Mouse (Mus musculus): Measurements from ENCODE around the gene Prdm12. TPM values are rescaled to one million over a fixed set of nuclear protein-coding genes. Genes with fewer than 3 reads are reported as not detected.

Gene Prdm12
- polyA plus RNA-seq, 1 experiment = not detected

- Histone ChIP-seq H3K4me2 (ENCODE audit: low read depth) (no peak overlapping the region), H3K79me2 (ENCODE audit: control insufficient read depth, insufficient read depth) (no peaks in the 10 kb centered on the region), H3K4me3 (no peak overlapping the region), H3K27me3 (ENCODE audit: control insufficient read depth, insufficient read depth, insufficient read length) (no peaks in the 10 kb centered on the region), H3K36me3 (ENCODE audit: control insufficient read depth, insufficient read depth) (peaks cover 33% of the 10 kb centered on the region), H3ac (ENCODE audit: control insufficient read depth, insufficient read length) (no peak overlapping the region)
- TF ChIP-seq SRF (IDR thresholded peaks at IDR 0.05; ENCODE audit: control insufficient read depth, insufficient read length, low read depth) = no peak
- TF ChIP-seq CEBPB (IDR thresholded peaks at IDR 0.05; ENCODE audit: insufficient read depth, poor library complexity, severe bottlenecking) = no peak
- no peak for TF ChIP-seq USF1 (IDR thresholded peaks at IDR 0.05; ENCODE audit: low read depth)
- TF ChIP-seq POLR2AphosphoS2 (IDR thresholded peaks at IDR 0.05; ENCODE audit: insufficient read length, low read depth) = no peak
- TF ChIP-seq MAX (IDR thresholded peaks at IDR 0.05; ENCODE audit: low read depth) = no peak
- no peak for TF ChIP-seq MYOG (IDR thresholded peaks at IDR 0.05; ENCODE audit: control insufficient read depth in 1 of 3, insufficient read depth in 1 of 3, insufficient read length in 2 of 3, low read depth in 2 of 3)
- no peak for TF ChIP-seq TCF3 (IDR thresholded peaks at IDR 0.05; ENCODE audit: insufficient read length, low read depth)
- TF ChIP-seq REST (IDR thresholded peaks at IDR 0.05; ENCODE audit: insufficient read depth, insufficient read length) = no peak
Observed at GRCm38 (mm10) chr2:31611400-31611799, 28.4 kb upstream of the Prdm12 start.

- TF ChIP-seq POLR2AphosphoS2 (IDR thresholded peaks at IDR 0.05; ENCODE audit: insufficient read length, low read depth) (no peak), POLR2A (IDR thresholded peaks at IDR 0.05; ENCODE audit: insufficient read length, low read depth) (no peak), MAX (IDR thresholded peaks at IDR 0.05; ENCODE audit: low read depth) (no peak), USF1 (IDR thresholded peaks at IDR 0.05; ENCODE audit: low read depth) (no peak), REST (IDR thresholded peaks at IDR 0.05; ENCODE audit: insufficient read depth, insufficient read length) (no peak), SRF (IDR thresholded peaks at IDR 0.05; ENCODE audit: control insufficient read depth, insufficient read length, low read depth) (no peak), TCF12 (IDR thresholded peaks at IDR 0.05; ENCODE audit: insufficient read depth, poor library complexity, severe bottlenecking) (no peak), CEBPB (IDR thresholded peaks at IDR 0.05; ENCODE audit: insufficient read depth, poor library complexity, severe bottlenecking) (no peak), MYOD1 (IDR thresholded peaks at IDR 0.05; ENCODE audit: control insufficient read depth in 1 of 3, insufficient read length in 2 of 3, low read depth in 2 of 3) (no peak), MYOG (IDR thresholded peaks at IDR 0.05; ENCODE audit: control insufficient read depth in 1 of 3, insufficient read depth in 1 of 3, insufficient read length in 2 of 3, low read depth in 2 of 3) (no peak), E2F4 (IDR thresholded peaks at IDR 0.05; ENCODE audit: insufficient read depth) (no peak), TCF3 (IDR thresholded peaks at IDR 0.05; ENCODE audit: insufficient read length, low read depth) (no peak)
- no peaks in the 10 kb centered on the region for H3K79me2 ChIP-seq (ENCODE audit: control insufficient read depth, insufficient read depth)
- H3K4me3 ChIP-seq = no peak overlapping the region
- H3K36me3 ChIP-seq (ENCODE audit: control insufficient read depth, insufficient read depth) = peaks cover 30% of the 10 kb centered on the region
- H3K27me3 ChIP-seq (ENCODE audit: control insufficient read depth, insufficient read depth, insufficient read length) = no peaks in the 10 kb centered on the region
- no peak overlapping the region for H3K4me2 ChIP-seq (ENCODE audit: low read depth)
- no peak overlapping the region for H3ac ChIP-seq (ENCODE audit: control insufficient read depth, insufficient read length)
Observed at GRCm38 (mm10) chr2:31612627-31613026, 27.2 kb upstream of the Prdm12 start.

- Histone ChIP-seq H3K27me3 (ENCODE audit: control insufficient read depth, insufficient read depth, insufficient read length) (no peaks in the 10 kb centered on the region), H3K36me3 (ENCODE audit: control insufficient read depth, insufficient read depth) (peaks cover 24% of the 10 kb centered on the region), H3K4me2 (ENCODE audit: low read depth) (no peak overlapping the region), H3ac (ENCODE audit: control insufficient read depth, insufficient read length) (no peak overlapping the region), H3K4me3 (no peak overlapping the region), H3K79me2 (ENCODE audit: control insufficient read depth, insufficient read depth) (no peaks in the 10 kb centered on the region)
- TF ChIP-seq POLR2AphosphoS2 (IDR thresholded peaks at IDR 0.05; ENCODE audit: insufficient read length, low read depth) (no peak), MYOG (IDR thresholded peaks at IDR 0.05; ENCODE audit: control insufficient read depth in 1 of 3, insufficient read depth in 1 of 3, insufficient read length in 2 of 3, low read depth in 2 of 3) (no peak), CEBPB (IDR thresholded peaks at IDR 0.05; ENCODE audit: insufficient read depth, poor library complexity, severe bottlenecking) (no peak), MAX (IDR thresholded peaks at IDR 0.05; ENCODE audit: low read depth) (no peak), POLR2A (IDR thresholded peaks at IDR 0.05; ENCODE audit: insufficient read length, low read depth) (no peak), REST (IDR thresholded peaks at IDR 0.05; ENCODE audit: insufficient read depth, insufficient read length) (no peak), SRF (IDR thresholded peaks at IDR 0.05; ENCODE audit: control insufficient read depth, insufficient read length, low read depth) (no peak), MYOD1 (IDR thresholded peaks at IDR 0.05; ENCODE audit: control insufficient read depth in 1 of 3, insufficient read length in 2 of 3, low read depth in 2 of 3) (no peak), E2F4 (IDR thresholded peaks at IDR 0.05; ENCODE audit: insufficient read depth) (no peak), TCF3 (IDR thresholded peaks at IDR 0.05; ENCODE audit: insufficient read length, low read depth) (no peak)
Observed at GRCm38 (mm10) chr2:31613781-31614180, 26.1 kb upstream of the Prdm12 start.

GRCm38 (mm10) chr2:31618484-31619161 is 21.2 kb upstream of the Prdm12 start:
- TF ChIP-seq CEBPB (IDR thresholded peaks at IDR 0.05; ENCODE audit: insufficient read depth, poor library complexity, severe bottlenecking) (no peak), USF1 (IDR thresholded peaks at IDR 0.05; ENCODE audit: low read depth) (no peak), REST (IDR thresholded peaks at IDR 0.05; ENCODE audit: insufficient read depth, insufficient read length) (no peak), E2F4 (IDR thresholded peaks at IDR 0.05; ENCODE audit: insufficient read depth) (no peak), TCF12 (IDR thresholded peaks at IDR 0.05; ENCODE audit: insufficient read depth, poor library complexity, severe bottlenecking) (no peak), TCF3 (IDR thresholded peaks at IDR 0.05; ENCODE audit: insufficient read length, low read depth) (no peak), SRF (IDR thresholded peaks at IDR 0.05; ENCODE audit: control insufficient read depth, insufficient read length, low read depth) (no peak), POLR2AphosphoS2 (IDR thresholded peaks at IDR 0.05; ENCODE audit: insufficient read length, low read depth) (no peak), MYOG (IDR thresholded peaks at IDR 0.05; ENCODE audit: control insufficient read depth in 1 of 3, insufficient read depth in 1 of 3, insufficient read length in 2 of 3, low read depth in 2 of 3) (no peak), MYOD1 (IDR thresholded peaks at IDR 0.05; ENCODE audit: control insufficient read depth in 1 of 3, insufficient read length in 2 of 3, low read depth in 2 of 3) (no peak), POLR2A (IDR thresholded peaks at IDR 0.05; ENCODE audit: insufficient read length, low read depth) (no peak), MAX (IDR thresholded peaks at IDR 0.05; ENCODE audit: low read depth) (no peak)
- H3K79me2 ChIP-seq (ENCODE audit: control insufficient read depth, insufficient read depth) = no peaks in the 10 kb centered on the region
- H3ac ChIP-seq (ENCODE audit: control insufficient read depth, insufficient read length) = no peak overlapping the region
- peaks cover 6% of the 10 kb centered on the region for H3K36me3 ChIP-seq (ENCODE audit: control insufficient read depth, insufficient read depth)
- H3K4me2 ChIP-seq (ENCODE audit: low read depth) = no peak overlapping the region
- H3K27me3 ChIP-seq (ENCODE audit: control insufficient read depth, insufficient read depth, insufficient read length) = peaks cover 6% of the 10 kb centered on the region
- no peak overlapping the region for H3K4me3 ChIP-seq
